Mouse (Mus musculus): Measurements from ENCODE around the gene Sucla2. TPM values are rescaled to one million over a fixed set of nuclear protein-coding genes. Genes with fewer than 3 reads are reported as not detected.

Sucla2 gene
- 30.5 and 31.2 TPM in 2 replicates for total RNA-seq (2023)

GRCm38 (mm10) chr14:73524766-73525448 lies at the start of gene Sucla2:
Gene Sucla2, plus strand, starts transcription at chr14:73525319.

GRCm38 (mm10) chr14:73509765-73510423 lies 15.2 kb upstream of the Sucla2 start, which contains the start of gene Med4:
Gene Med4, plus strand, starts transcription at chr14:73510025.

GRCm38 (mm10) chr14:73548051-73548450 lies 22.9 kb downstream of the Sucla2 start, which contains the start of gene Nudt15:
Gene Nudt15, minus strand, starts transcription at chr14:73548242.

Other genes with a start within 250 kb of the Sucla2 start
- gene Rb1, start 199.5 kb upstream of the Sucla2 start, total RNA-seq (2023), result 47.6 and 50.3 TPM in 2 replicates
- gene Itm2b, start 140.0 kb upstream of the Sucla2 start, total RNA-seq (2023), result 974 and 1,091 TPM in 2 replicates
- 30.8 and 37.7 TPM in 2 replicates for gene Med4, start 15.3 kb upstream of the Sucla2 start, total RNA-seq (2023)
- 2.2 and 3.1 TPM in 2 replicates for gene Nudt15, start 22.9 kb downstream of the Sucla2 start, total RNA-seq (2023)
- gene Gm21750, start 135.9 kb downstream of the Sucla2 start, total RNA-seq (2023), result not detected in 2 replicates

All from neutrophil, adult 65 days (primary cell).